11 mouse cellular contexts compared by ENCODE assay signal in the genomic region with DNA sequence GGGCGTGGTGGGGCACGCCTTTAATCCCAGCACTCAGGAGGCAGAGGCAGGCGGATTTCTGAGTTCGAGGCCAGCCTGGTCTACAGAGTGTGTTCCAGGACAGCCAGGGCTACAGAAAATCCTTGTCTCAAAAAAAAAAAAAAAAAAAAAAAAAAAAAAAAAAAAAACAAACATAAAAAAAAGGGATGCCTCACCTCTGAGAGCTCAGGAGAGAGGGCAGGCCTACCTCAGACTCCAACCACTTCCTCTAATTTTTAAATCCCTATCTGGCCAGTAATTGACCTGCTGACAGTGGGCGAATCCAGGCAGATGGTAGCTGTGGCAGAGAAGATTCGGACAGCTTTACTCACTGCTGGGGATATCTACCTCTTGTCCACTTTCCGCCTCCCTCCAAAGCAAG. TPM values are rescaled to one million over a fixed set of nuclear protein-coding genes. Genes with fewer than 3 reads are reported as not detected.
DNase-seq lines count a peak whose midpoint lies in the region; ATAC-seq and TF ChIP-seq lines count a peak whose summit lies in the region.
"Not testable (repeated sequence)": the region's sequence is repeated elsewhere in the genome, so short reads cannot be mapped to it uniquely, and the experiment has no call there.
"Had no signal": no experiment of that assay in that cellular context is flagged by ENCODE, and none has a peak within 500 bp of the region (broad histone marks: within the 10 kb centered on the region; RNA-seq: fewer than 3 reads in every experiment).

No protein-coding gene starts in this region.

- not testable (repeated sequence) for H3K9me3 ChIP-seq in CH12.LX (replicated peaks; ENCODE audit: low read length); embryonic facial prominence, embryonic 14.5 days (ENCODE audit: control insufficient read depth, low read length); forebrain, embryonic 14.5 days (replicated peaks; ENCODE audit: control insufficient read depth, low read length); hindbrain, embryonic 11.5 days (ENCODE audit: control insufficient read depth, low read length); kidney, embryonic 15.5 days (replicated peaks); lung, embryonic 15.5 days; midbrain, embryonic 15.5 days

- not testable (repeated sequence) for TF ChIP-seq EP300 in CH12.LX (IDR thresholded peaks at IDR 0.05; ENCODE audit: low read length)

- in situ Hi-C loops in CH12.LX (cut with MboI; ENCODE audit: low pct_ligation_motif_present, low pct_unique_long_range_greater_than_20kb, low sequenced_read_pairs) = not testable (repeated sequence)

- WGBS in embryonic facial prominence, embryonic 14.5 days = 71% methylated on average over 7 of the region's 7 CpGs
- WGBS in forebrain, embryonic 14.5 days = 68% methylated on average over 7 of the region's 7 CpGs
- WGBS in hindbrain, embryonic 11.5 days = 73% methylated on average over 7 of the region's 7 CpGs
- 75% methylated on average over 7 of the region's 7 CpGs for WGBS in kidney, embryonic 15.5 days
- 74% methylated on average over 7 of the region's 7 CpGs for WGBS in lung, embryonic 15.5 days
- WGBS in midbrain, embryonic 15.5 days = 66% methylated on average over 7 of the region's 7 CpGs

- H3K27me3 ChIP-seq in CH12.LX (replicated peaks); embryonic facial prominence, embryonic 14.5 days (replicated peaks; ENCODE audit: control insufficient read depth, insufficient read depth, low read length); forebrain, embryonic 14.5 days (replicated peaks; ENCODE audit: control insufficient read depth, insufficient read depth, low read length); hindbrain, embryonic 11.5 days (ENCODE audit: control insufficient read depth, insufficient read depth, low read length); kidney, embryonic 15.5 days; lung, embryonic 15.5 days; midbrain, embryonic 15.5 days (replicated peaks); testis, adult 2 months (ENCODE audit: control insufficient read depth, insufficient read depth, low read length): not testable (repeated sequence)

- not testable (repeated sequence) for TF ChIP-seq CTCF in CH12.LX (conservative IDR thresholded peaks at IDR 0.05 in 1 of 2, IDR thresholded peaks at IDR 0.05 in 1 of 2; ENCODE audit: low read depth in 2 of 2, low read length in 2 of 2); testis, adult 2 months (IDR thresholded peaks at IDR 0.05; ENCODE audit: control insufficient read depth, insufficient read depth, insufficient replicate concordance, low read depth, low read length)

- ATAC-seq in embryonic facial prominence, embryonic 14.5 days (ENCODE audit: low read depth); forebrain, embryonic 14.5 days; hindbrain, embryonic 11.5 days (ENCODE audit: low FRiP score); kidney, embryonic 15.5 days (replicated peaks; ENCODE audit: low FRiP score); lung, embryonic 15.5 days (ENCODE audit: borderline replicate concordance, extremely low read depth, low FRiP score, low TSS enrichment); midbrain, embryonic 15.5 days (replicated peaks): not testable (repeated sequence)

- H3K27ac ChIP-seq in CH12.LX (ENCODE audit: insufficient read depth, low read depth); embryonic facial prominence, embryonic 14.5 days (replicated peaks; ENCODE audit: low read depth, low read length); forebrain, embryonic 14.5 days (ENCODE audit: low read depth, low read length); hindbrain, embryonic 11.5 days (ENCODE audit: low read depth, low read length); kidney, embryonic 15.5 days; lung, embryonic 15.5 days; midbrain, embryonic 15.5 days; testis, adult 2 months (ENCODE audit: control insufficient read depth, insufficient read depth, low read depth, low read length): not testable (repeated sequence)

- peaks cover 5 to 33% of the 10 kb centered on the region in 2 experiments; a peak in 3 of 4 replicates for H3K4me1 ChIP-seq in CH12.LX (ENCODE audit: control insufficient read depth in 1 of 2, insufficient read depth in 2 of 2)
- H3K4me1 ChIP-seq in embryonic facial prominence, embryonic 14.5 days (ENCODE audit: control insufficient read depth, insufficient read depth, low read length) = peaks cover 14% of the 10 kb centered on the region; the same call in 1 of the 2 replicates
- peaks cover 28% of the 10 kb centered on the region for H3K4me1 ChIP-seq in forebrain, embryonic 14.5 days (ENCODE audit: control insufficient read depth, insufficient read depth, low read length)
- not testable (repeated sequence) for H3K4me1 ChIP-seq in hindbrain, embryonic 11.5 days (replicated peaks; ENCODE audit: control insufficient read depth, insufficient read depth, low read length)
- peaks cover 44% of the 10 kb centered on the region for H3K4me1 ChIP-seq in kidney, embryonic 15.5 days
- peaks cover 60% of the 10 kb centered on the region for H3K4me1 ChIP-seq in lung, embryonic 15.5 days
- peaks cover 42% of the 10 kb centered on the region for H3K4me1 ChIP-seq in midbrain, embryonic 15.5 days
- H3K4me1 ChIP-seq in testis, adult 2 months (ENCODE audit: control insufficient read depth, insufficient read depth, low read length) = peaks cover 13% of the 10 kb centered on the region

- not testable (repeated sequence) for TF ChIP-seq RAD21 in CH12.LX (IDR thresholded peaks at IDR 0.05; ENCODE audit: low read depth, low read length)

- dilution Hi-C loops in CH12.LX (cut with MboI; ENCODE audit: extremely low pct_ligation_motif_present, extremely low pct_unique_long_range_greater_than_20kb, low sequenced_read_pairs) = not testable (repeated sequence)

- not testable (repeated sequence) for H3K4me2 ChIP-seq in CH12.LX (ENCODE audit: insufficient read depth, low read depth, poor library complexity, severe bottlenecking)
- H3K4me2 ChIP-seq in embryonic facial prominence, embryonic 14.5 days (ENCODE audit: low read depth, low read length) = peak overlapping the region; percentile 77; the same call in 1 of the 2 replicates
- H3K4me2 ChIP-seq in forebrain, embryonic 14.5 days (ENCODE audit: low read length) = peak overlapping the region; percentile 71
- peak overlapping the region; percentile 66; the same call in 1 of the 2 replicates for H3K4me2 ChIP-seq in hindbrain, embryonic 11.5 days (replicated peaks; ENCODE audit: low read depth, low read length)
- peak overlapping the region; percentile 91 for H3K4me2 ChIP-seq in kidney, embryonic 15.5 days
- H3K4me2 ChIP-seq in lung, embryonic 15.5 days = peak overlapping the region; percentile 89; the same call in 1 of the 2 replicates
- H3K4me2 ChIP-seq in midbrain, embryonic 15.5 days = peak overlapping the region; percentile 88; the same call in 1 of the 2 replicates

- not testable (repeated sequence) for H3K4me3 ChIP-seq in CH12.LX (replicated peaks in 1 of 3; ENCODE audit: low read depth in 2 of 3, low read length in 2 of 3, poor library complexity in 1 of 3); embryonic facial prominence, embryonic 14.5 days (ENCODE audit: low read depth, low read length); forebrain, embryonic 14.5 days (ENCODE audit: low read depth, low read length); hindbrain, embryonic 11.5 days (ENCODE audit: low read depth, low read length); kidney, embryonic 15.5 days (replicated peaks); lung, embryonic 15.5 days; midbrain, embryonic 15.5 days
- H3K4me3 ChIP-seq in testis, adult 2 months (ENCODE audit: control insufficient read depth, low read depth, low read length) = peak overlapping the region; percentile 93

- peaks cover 2 to 23% of the 10 kb centered on the region in 2 experiments for H3K36me3 ChIP-seq in CH12.LX (replicated peaks in 1 of 2; ENCODE audit: control insufficient read depth in 1 of 2, insufficient read depth in 1 of 2, low read length in 1 of 2)
- H3K36me3 ChIP-seq in embryonic facial prominence, embryonic 14.5 days (ENCODE audit: control insufficient read depth, insufficient read depth, low read length); hindbrain, embryonic 11.5 days (ENCODE audit: control insufficient read depth, insufficient read depth, low read length); kidney, embryonic 15.5 days; lung, embryonic 15.5 days; midbrain, embryonic 15.5 days (replicated peaks); testis, adult 2 months (ENCODE audit: control insufficient read depth, insufficient read depth, low read length): not testable (repeated sequence)
- peaks cover 13% of the 10 kb centered on the region for H3K36me3 ChIP-seq in forebrain, embryonic 14.5 days (ENCODE audit: control insufficient read depth, insufficient read depth, low read length)

- not testable (repeated sequence) for H3K9ac ChIP-seq in CH12.LX (ENCODE audit: insufficient read depth, low read depth); embryonic facial prominence, embryonic 14.5 days (ENCODE audit: low read depth, low read length); hindbrain, embryonic 11.5 days (ENCODE audit: low read depth, low read length); kidney, embryonic 15.5 days; lung, embryonic 15.5 days; midbrain, embryonic 15.5 days
- 0 out of 2 replicates have a peak overlapping the region, but pooled peaks have one; percentile 2 for H3K9ac ChIP-seq in forebrain, embryonic 14.5 days (ENCODE audit: low read length)

- peaks cover 14% of the 10 kb centered on the region for H3K79me2 ChIP-seq in CH12.LX (replicated peaks; ENCODE audit: control insufficient read depth, extremely low read depth, insufficient read depth, poor library complexity, severe bottlenecking)

- not testable (repeated sequence) for DNase-seq in CH12.LX (ENCODE audit: extremely low read depth); embryonic facial prominence, embryonic 14.5 days (ENCODE audit: low spot score); forebrain, embryonic 14.5 days (ENCODE audit: low spot score); hindbrain, embryonic 11.5 days (ENCODE audit: low spot score)

- not testable (repeated sequence) for TF ChIP-seq POLR2A in CH12.LX (IDR thresholded peaks at IDR 0.05; ENCODE audit: low read depth, low read length); testis, adult 2 months (IDR thresholded peaks at IDR 0.05; ENCODE audit: control insufficient read depth, low read depth, low read length)

RNA-seq across cellular contexts. Expression of a gene that starts 1.4 kb away (rescaled TPM):
- total RNA-seq in CH12.LX (2012; rRNA removed) = 6.1 and 10.1 TPM in 2 replicates
- 4.2 and 5.7 TPM in 2 replicates for total RNA-seq in CH12.LX (2014; rRNA removed)
- polyA plus RNA-seq in CH12.LX (2012; ENCODE audit: insufficient read length, low read depth) = 4.3 and 4.6 TPM in 2 replicates
- polyA plus RNA-seq in embryonic facial prominence, embryonic 14.5 days (2014; fragmentation: Nextera tagmentation; extraction: Ambion mirVana) = 51.5 and 52.0 TPM in 2 replicates
- polyA plus RNA-seq in forebrain, embryonic 14.5 days (2014; fragmentation: Nextera tagmentation; extraction: Ambion mirVana) = 49.9 and 57.2 TPM in 2 replicates
- 40.9 and 44.5 TPM in 2 replicates for polyA plus RNA-seq in hindbrain, embryonic 11.5 days (2014; fragmentation: Nextera tagmentation; extraction: Ambion mirVana)
- 14.9 and 20.5 TPM in 2 replicates for polyA plus RNA-seq in kidney, embryonic 15.5 days (2015; fragmentation: Nextera tagmentation; extraction: Ambion mirVana)
- polyA plus RNA-seq in lung, embryonic 15.5 days (2015; fragmentation: Nextera tagmentation; extraction: Ambion mirVana) = 54.4 and 58.4 TPM in 2 replicates
- 58.7 and 58.8 TPM in 2 replicates for polyA plus RNA-seq in midbrain, embryonic 15.5 days (2015; fragmentation: Nextera tagmentation; extraction: Ambion mirVana)
- 66.6 and 73.2 TPM in 2 replicates for polyA plus RNA-seq in testis, adult 2 months (2012; rRNA removed)

RNA-seq across cellular contexts. Expression of a gene that starts 10.5 kb away (rescaled TPM):
- total RNA-seq in CH12.LX (2012; rRNA removed) (205 and 222 TPM in 2 replicates), CH12.LX (2014; rRNA removed) (256 and 299 TPM in 2 replicates)
- 159 and 162 TPM in 2 replicates for polyA plus RNA-seq in CH12.LX (2012; ENCODE audit: insufficient read length, low read depth)
- polyA plus RNA-seq in embryonic facial prominence, embryonic 14.5 days (2014; fragmentation: Nextera tagmentation; extraction: Ambion mirVana) = 151 and 163 TPM in 2 replicates
- polyA plus RNA-seq in forebrain, embryonic 14.5 days (2014; fragmentation: Nextera tagmentation; extraction: Ambion mirVana) = 156 and 182 TPM in 2 replicates
- polyA plus RNA-seq in hindbrain, embryonic 11.5 days (2014; fragmentation: Nextera tagmentation; extraction: Ambion mirVana) = 180 and 181 TPM in 2 replicates
- polyA plus RNA-seq in kidney, embryonic 15.5 days (2015; fragmentation: Nextera tagmentation; extraction: Ambion mirVana) = 211 and 219 TPM in 2 replicates
- polyA plus RNA-seq in lung, embryonic 15.5 days (2015; fragmentation: Nextera tagmentation; extraction: Ambion mirVana) = 195 and 197 TPM in 2 replicates
- polyA plus RNA-seq in midbrain, embryonic 15.5 days (2015; fragmentation: Nextera tagmentation; extraction: Ambion mirVana) = 159 and 161 TPM in 2 replicates
- 482 and 525 TPM in 2 replicates for polyA plus RNA-seq in testis, adult 2 months (2012; rRNA removed)

RNA-seq across cellular contexts. Expression of a gene that starts 12.4 kb away (rescaled TPM):
- total RNA-seq in CH12.LX (2012; rRNA removed) = 0.38 and 0.50 TPM in 2 replicates
- 0.09 and 0.28 TPM in 2 replicates for total RNA-seq in CH12.LX (2014; rRNA removed)
- 0.60 and 0.71 TPM in 2 replicates for polyA plus RNA-seq in CH12.LX (2012; ENCODE audit: insufficient read length, low read depth)
- polyA plus RNA-seq in embryonic facial prominence, embryonic 14.5 days (2014; fragmentation: Nextera tagmentation; extraction: Ambion mirVana) = 2.0 and 4.1 TPM in 2 replicates
- polyA plus RNA-seq in forebrain, embryonic 14.5 days (2014; fragmentation: Nextera tagmentation; extraction: Ambion mirVana) = 1.2 and 1.9 TPM in 2 replicates
- polyA plus RNA-seq in hindbrain, embryonic 11.5 days (2014; fragmentation: Nextera tagmentation; extraction: Ambion mirVana) = 1.4 and 2.1 TPM in 2 replicates
- polyA plus RNA-seq in kidney, embryonic 15.5 days (2015; fragmentation: Nextera tagmentation; extraction: Ambion mirVana) = 12.0 and 12.3 TPM in 2 replicates
- polyA plus RNA-seq in lung, embryonic 15.5 days (2015; fragmentation: Nextera tagmentation; extraction: Ambion mirVana) = 74.3 and 88.9 TPM in 2 replicates
- 0.93 and 1.3 TPM in 2 replicates for polyA plus RNA-seq in midbrain, embryonic 15.5 days (2015; fragmentation: Nextera tagmentation; extraction: Ambion mirVana)
- polyA plus RNA-seq in testis, adult 2 months (2012; rRNA removed) = 35.1 and 38.3 TPM in 2 replicates
- total RNA-seq: adrenal gland, postnatal 25 days had no signal
- polyA plus RNA-seq: liver, embryonic 15.5 days; macrophage had no signal

RNA-seq across cellular contexts. Expression of a gene that starts 13.7 kb away (rescaled TPM):
- total RNA-seq in CH12.LX (2012; rRNA removed) (62.5 and 64.1 TPM in 2 replicates), CH12.LX (2014; rRNA removed) (61.2 and 65.3 TPM in 2 replicates)
- 59.4 and 63.6 TPM in 2 replicates for polyA plus RNA-seq in CH12.LX (2012; ENCODE audit: insufficient read length, low read depth)
- 47.8 and 54.5 TPM in 2 replicates for polyA plus RNA-seq in embryonic facial prominence, embryonic 14.5 days (2014; fragmentation: Nextera tagmentation; extraction: Ambion mirVana)
- 45.6 and 47.9 TPM in 2 replicates for polyA plus RNA-seq in forebrain, embryonic 14.5 days (2014; fragmentation: Nextera tagmentation; extraction: Ambion mirVana)
- 43.7 and 47.3 TPM in 2 replicates for polyA plus RNA-seq in hindbrain, embryonic 11.5 days (2014; fragmentation: Nextera tagmentation; extraction: Ambion mirVana)
- 41.4 and 44.0 TPM in 2 replicates for polyA plus RNA-seq in kidney, embryonic 15.5 days (2015; fragmentation: Nextera tagmentation; extraction: Ambion mirVana)
- 37.2 and 42.6 TPM in 2 replicates for polyA plus RNA-seq in lung, embryonic 15.5 days (2015; fragmentation: Nextera tagmentation; extraction: Ambion mirVana)
- 50.3 and 51.0 TPM in 2 replicates for polyA plus RNA-seq in midbrain, embryonic 15.5 days (2015; fragmentation: Nextera tagmentation; extraction: Ambion mirVana)
- polyA plus RNA-seq in testis, adult 2 months (2012; rRNA removed) = 17.4 and 19.9 TPM in 2 replicates

RNA-seq across cellular contexts. Expression of a gene that starts 29.4 kb away (rescaled TPM):
- total RNA-seq in CH12.LX (2012; rRNA removed) (141 and 143 TPM in 2 replicates), CH12.LX (2014; rRNA removed) (127 and 180 TPM in 2 replicates)
- 198 and 230 TPM in 2 replicates for polyA plus RNA-seq in CH12.LX (2012; ENCODE audit: insufficient read length, low read depth)
- polyA plus RNA-seq in embryonic facial prominence, embryonic 14.5 days (2014; fragmentation: Nextera tagmentation; extraction: Ambion mirVana) = 324 and 349 TPM in 2 replicates
- 197 and 234 TPM in 2 replicates for polyA plus RNA-seq in forebrain, embryonic 14.5 days (2014; fragmentation: Nextera tagmentation; extraction: Ambion mirVana)
- 276 and 289 TPM in 2 replicates for polyA plus RNA-seq in hindbrain, embryonic 11.5 days (2014; fragmentation: Nextera tagmentation; extraction: Ambion mirVana)
- polyA plus RNA-seq in kidney, embryonic 15.5 days (2015; fragmentation: Nextera tagmentation; extraction: Ambion mirVana) = 309 and 321 TPM in 2 replicates
- 282 and 311 TPM in 2 replicates for polyA plus RNA-seq in lung, embryonic 15.5 days (2015; fragmentation: Nextera tagmentation; extraction: Ambion mirVana)
- polyA plus RNA-seq in midbrain, embryonic 15.5 days (2015; fragmentation: Nextera tagmentation; extraction: Ambion mirVana) = 177 and 185 TPM in 2 replicates
- 30.7 and 43.7 TPM in 2 replicates for polyA plus RNA-seq in testis, adult 2 months (2012; rRNA removed)
